Mouse (Mus musculus) CH12F3 (cell line): Measurements from ENCODE around the gene Cttn.

ENCODE experiments used
- in situ Hi-C: fragments of 300-500 bp; cut with MboI; formaldehyde crosslinking; loops from 2 replicates; pipeline ENCODE4 v1.14.3; 2020; ENCODE audit warnings: low sequenced_read_pairs

Cttn gene

DNA sequence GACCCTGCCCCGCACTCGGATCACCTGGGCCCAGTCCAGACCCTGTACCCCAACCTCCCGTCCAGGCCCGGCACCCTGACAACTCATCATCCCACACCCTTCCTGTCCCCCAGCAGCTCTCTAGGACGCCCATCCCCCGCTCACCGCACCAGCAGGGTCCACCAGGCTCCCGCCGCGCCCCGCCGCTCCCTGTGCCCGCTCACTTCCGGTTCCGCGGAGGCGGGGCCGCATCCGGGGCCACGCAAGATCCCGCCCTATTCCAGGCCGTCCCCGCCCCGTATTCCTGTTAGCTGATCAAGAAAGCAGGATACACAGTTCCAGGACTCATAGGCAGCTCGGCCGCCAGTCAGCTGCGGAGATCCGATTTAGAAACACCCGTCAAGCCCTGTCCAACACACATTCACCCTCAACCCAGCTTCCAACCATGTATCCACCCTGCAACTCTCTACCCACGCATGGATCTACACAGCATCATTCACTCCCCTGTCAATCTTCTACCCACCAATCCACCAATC lies at the start of gene Cttn:
Cttn (minus strand) TSS at position 465 of the 515 bp plus-strand sequence.
- in situ Hi-C loops: no loop called here

- in situ Hi-C loops: no loop called here
These were observed 49.0 kb upstream of the Cttn start for GRCm38 (mm10) chr7:144519852-144520251.

DNA sequence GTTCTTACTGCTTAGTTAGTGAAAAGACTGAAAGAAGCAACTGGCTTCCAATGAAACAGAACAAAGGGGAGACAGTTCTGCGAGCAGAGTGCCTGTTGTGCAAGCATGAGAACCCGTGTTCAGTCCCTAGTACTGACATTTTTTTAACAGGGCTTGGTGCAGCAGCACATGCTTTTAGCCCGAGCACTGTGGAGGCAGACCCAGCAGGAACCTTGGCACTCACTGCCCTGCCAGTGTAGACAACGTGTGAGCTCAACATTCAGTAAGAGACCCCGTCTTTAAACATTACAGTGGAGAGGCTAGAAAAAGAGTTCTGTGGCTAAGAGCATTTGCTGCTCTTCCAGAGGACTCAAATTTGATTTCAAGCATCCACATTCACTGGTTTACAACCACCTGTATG lies 45.9 kb upstream of the Cttn start:
- in situ Hi-C loops: no loop called here

DNA sequence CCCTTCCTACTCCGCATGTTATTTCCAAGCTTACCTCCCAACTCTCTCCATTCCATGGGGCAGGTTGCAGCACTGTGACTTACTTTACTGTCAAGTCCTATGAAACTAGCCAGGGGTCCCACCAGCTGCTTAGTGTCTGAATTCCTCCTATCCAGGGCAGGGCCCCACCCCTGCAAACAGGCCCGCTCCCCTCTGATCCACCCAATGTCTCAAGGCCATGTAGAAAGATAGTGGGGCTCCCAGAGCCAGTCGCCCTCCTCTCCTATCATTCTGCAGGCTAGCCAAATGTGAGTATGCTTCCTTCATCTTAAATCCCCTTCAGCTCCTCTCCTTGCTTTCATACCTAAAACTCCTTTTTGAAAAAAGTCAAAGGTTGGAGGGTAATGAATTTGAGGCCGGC lies 38.3 kb upstream of the Cttn start:
- in situ Hi-C loops: no loop called here

DNA sequence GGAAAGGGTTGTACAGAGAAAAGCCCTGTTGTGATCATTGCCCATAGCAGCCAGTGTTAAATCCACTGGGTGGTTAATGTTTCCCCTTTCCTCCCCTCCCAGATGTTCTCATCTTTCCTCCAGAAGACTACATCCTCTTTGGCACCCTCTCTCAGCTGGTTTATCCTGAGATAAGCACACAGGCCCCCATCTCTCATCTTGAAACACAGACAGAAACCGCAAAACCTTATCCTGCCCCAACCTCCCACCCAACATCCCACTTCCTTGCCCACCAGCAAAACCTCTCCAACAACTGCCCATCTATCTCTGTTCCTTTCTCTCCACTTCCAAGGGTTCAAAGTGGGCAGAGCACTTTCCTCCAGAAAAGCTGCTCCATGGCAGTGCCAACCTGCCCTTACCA lies 36.0 kb upstream of the Cttn start:
- in situ Hi-C loops: no loop called here

DNA sequence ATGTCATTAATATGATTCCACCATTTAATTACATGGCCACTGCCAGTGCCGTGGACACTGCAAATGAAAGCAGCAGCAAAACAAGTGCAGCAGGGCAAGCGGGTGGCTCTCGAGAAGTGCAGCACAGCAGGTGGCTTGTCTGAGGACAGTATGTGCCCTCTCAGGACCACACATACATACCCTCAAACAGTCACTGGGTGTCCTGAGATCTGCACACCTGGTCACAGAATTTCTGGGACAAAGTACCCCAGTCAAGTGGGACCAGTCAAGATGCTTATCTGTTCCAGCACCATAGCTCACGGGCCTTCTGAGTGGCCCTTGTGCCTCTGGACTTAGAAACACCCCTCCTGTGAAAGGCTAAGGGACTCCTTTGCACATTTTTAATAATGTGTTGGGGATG lies 33.1 kb upstream of the Cttn start:
- in situ Hi-C loops: no loop called here

DNA sequence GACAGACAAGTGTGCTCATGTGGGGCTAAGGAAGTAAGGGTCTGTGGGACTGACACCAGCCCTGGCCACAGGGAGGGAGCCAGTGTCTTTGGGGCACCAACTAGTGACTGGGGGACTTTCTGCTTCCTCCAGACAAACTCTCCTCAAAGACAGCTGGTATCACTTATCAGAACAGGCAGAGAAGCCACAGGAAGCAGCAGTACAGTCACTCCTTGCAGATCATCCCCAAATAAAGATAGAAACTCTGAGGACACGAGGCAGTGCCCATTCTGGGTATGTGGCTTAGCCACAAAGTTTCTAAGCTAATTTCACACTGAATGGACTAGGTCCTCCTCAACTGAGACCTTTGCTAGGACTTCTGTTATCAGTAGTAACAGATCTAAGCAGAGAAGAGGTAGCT lies 22.1 kb upstream of the Cttn start:
- in situ Hi-C loops: no loop called here

GRCm38 (mm10) chr7:144490201-144490873 lies 19.5 kb upstream of the Cttn start:
- in situ Hi-C loops: no loop called here

- in situ Hi-C loops: no loop called here
These were observed 18.4 kb upstream of the Cttn start for GRCm38 (mm10) chr7:144489067-144489774.

- in situ Hi-C loops: no loop called here
These were observed 9.5 kb upstream of the Cttn start for GRCm38 (mm10) chr7:144480314-144480713.

DNA sequence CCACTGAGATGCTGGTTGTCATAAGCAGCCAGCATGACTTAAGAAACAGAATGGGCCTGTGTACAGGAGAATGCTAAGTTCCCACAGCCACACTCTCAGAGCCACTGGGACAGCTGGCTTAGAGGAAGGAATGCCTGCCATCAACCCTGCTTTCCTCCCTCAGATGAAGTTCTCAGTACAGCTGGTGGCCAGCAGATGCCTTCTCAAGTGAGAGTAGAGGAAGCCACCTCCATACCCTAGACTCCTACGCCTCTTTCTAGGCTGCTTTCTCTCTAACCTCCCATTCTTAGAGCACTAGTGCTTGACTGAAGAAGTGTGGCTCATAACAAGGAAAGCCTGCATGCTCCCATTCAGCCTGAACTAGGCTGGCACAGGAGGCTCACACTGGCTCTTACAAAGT lies 8.8 kb upstream of the Cttn start:
- in situ Hi-C loops: no loop called here

GRCm38 (mm10) chr7:144475741-144476140 lies 4.9 kb upstream of the Cttn start:
- in situ Hi-C loops: no loop called here

DNA sequence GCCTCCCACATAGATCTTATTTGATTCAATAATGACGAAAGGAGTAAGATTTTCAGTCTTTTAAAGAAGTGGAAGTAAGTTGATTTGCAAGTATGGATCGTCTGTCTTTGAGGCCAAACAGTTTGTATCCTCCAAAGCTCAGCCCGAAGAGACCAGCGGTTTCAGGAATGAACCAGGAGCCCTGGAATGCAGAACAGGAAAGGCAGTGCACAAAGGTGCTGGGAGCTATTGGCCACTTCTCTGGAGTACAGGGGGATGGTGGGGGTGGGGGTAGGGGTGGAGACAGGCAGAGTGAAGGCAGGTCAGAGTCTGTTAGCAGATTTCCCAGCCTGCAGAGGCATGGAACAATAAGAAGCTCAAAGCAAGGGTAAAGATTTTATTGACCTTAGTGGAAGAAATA lies 2.7 kb upstream of the Cttn start:
- in situ Hi-C loops: no loop called here

DNA sequence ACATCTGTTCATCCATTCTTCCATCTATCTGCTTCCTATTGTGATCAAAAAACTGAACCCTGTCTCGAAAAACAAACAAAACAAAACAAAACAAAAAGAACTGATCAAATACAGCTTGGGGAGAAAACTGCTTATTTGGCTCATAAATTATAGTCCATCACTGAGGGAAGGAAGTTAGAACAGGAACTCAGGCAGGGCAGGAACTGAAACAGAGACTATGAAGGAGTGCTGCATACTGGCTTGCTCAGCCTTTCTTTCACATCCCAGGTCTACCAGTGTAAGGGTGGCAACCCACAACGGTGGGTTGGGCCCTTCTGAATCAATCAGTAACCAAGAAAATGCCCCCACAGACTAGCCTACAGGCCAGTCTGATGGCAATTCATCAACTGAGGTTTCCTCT lies 294 bp upstream of the Cttn start:
- in situ Hi-C loops: no loop called here

DNA sequence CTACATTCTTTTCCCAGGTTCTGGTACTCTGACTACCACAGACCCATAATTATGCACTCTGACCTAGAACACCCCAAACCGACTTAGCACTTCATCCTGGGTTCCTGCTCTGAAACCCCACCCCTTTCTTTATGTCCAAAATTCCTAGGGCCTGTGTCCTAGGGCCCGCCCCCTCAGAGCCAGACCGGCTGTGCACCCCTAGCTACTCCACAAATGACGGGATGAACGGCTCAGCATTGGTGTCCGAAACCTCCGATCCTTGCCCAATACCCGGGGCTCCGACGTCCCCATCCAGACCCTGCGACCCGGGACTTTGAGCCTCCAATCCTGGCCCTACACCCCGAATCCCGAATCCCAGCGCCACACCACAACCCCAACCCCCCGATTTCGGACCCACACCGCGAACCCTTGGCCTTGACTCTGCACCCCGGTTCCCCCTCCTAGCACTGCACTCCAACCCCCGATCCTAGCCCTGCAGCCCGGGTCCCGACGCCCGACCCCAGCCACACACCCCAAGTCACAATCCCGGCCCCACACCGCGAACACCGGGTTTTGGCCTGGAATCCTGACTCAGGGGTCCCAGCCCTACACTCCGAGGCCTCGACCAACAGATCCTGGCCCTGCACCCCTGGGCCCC lies 783 bp downstream of the Cttn start:
- in situ Hi-C loops: no loop called here

GRCm38 (mm10) chr7:144469181-144469641 lies 1.6 kb downstream of the Cttn start:
- in situ Hi-C loops: no loop called here

DNA sequence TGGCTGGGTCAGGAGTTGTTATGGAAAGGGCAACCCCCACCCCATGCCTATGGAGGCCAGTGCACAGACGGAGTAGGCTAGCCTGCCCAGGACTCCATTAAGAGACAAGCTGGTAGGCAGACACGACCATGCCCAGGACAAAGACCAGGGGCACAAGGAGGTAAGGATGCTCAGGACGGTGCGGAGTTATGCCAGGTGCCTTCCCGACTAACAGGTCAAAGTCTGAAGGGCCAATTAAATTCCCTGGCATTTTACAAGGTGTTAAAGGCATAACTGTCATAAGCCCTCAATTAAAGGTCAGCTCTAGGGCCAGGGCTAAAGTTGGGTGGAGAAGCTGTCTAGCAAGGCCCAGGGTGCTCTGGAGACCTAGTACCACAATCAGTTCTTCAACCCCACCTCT lies 2.1 kb downstream of the Cttn start:
- in situ Hi-C loops: no loop called here

DNA sequence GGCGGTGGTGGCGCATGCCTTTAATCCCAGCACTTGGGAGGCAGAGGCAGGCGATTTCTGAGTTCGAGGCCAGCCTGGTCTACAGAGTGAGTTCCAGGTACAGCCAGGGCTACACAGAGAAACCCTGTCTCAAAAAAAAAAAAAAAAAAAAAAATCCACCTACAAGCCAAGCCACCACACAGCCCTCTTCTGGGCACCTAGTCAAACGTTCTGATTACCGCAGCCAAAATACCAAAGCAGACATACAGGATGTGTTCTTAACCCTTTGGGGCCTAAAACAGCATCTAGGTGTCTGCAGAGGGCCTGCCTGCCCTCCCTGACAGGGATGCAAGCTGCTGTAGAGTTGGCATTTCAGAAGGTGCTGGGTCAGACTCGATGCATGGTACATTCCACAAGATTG lies 8.2 kb downstream of the Cttn start:
- in situ Hi-C loops: no loop called here

DNA sequence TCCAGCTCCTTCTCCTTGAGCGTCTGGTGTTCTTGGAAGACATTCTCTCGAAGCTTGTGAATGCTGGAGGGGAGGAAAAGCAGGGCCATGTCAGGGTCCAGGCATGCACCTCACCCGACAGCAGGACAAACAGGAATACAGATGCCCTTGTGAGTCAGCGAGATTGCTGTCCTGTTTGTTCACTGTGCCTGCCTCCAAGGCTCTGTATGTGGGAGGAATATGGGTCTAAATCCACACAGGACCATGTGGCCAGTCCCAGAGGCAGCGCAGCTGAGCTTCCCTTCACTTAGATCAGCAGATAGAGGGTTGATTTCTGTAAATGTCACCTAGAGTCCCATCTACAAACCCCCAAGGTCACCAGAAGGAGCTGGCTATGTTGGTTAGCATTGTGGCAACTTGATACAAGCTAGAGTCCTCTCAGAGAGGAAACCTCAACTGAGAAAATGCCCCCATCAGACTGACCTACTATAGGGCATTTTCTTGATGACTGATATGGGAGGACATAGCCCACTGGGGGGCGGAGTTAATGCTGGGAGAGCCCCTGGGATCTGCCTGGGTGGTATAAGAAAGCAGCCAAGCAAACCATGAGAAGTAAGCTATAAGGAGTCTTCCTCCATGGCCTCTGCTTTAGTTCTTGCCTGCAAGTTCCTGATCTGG lies 9.4 kb downstream of the Cttn start:
- in situ Hi-C loops: no loop called here

DNA sequence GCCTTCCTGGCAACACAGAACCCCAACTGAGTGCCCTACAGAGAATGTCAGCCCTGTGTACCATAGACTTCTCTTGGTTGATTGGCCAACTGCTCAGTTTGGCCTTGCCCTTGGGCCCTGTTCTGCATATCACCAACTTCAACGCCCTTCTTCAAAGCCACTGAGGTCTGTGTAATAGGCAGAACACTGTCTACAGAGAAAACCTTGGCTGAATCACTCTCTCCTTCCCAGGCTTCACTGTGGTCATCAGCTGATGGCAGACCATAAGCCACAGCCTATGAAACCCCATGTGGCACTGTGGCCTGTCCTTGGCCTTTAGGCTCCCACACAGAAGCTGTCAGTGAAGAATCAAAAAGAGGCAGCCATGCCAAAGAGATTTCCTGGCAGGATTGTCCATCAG lies 11.9 kb downstream of the Cttn start:
- in situ Hi-C loops: no loop called here

DNA sequence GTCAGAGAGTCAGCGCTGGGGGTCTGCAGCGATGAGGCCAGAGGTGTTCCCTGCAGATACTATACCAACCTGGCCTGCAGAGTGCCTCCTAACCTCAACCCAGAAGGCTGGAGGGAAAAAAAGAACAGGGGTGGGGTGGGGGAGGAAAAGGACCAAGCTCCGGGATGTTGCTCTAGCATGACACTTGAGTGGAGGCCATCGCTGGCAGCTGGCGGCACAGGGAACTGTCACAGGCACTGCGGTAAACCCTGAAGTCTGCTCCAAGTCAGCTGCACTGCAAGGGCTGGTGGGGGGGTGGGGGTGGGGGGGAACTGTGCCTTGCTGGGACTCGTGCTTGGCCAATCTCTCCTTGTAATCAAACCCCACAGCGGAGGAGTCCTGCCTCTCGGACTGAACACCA lies 20.1 kb downstream of the Cttn start:
- in situ Hi-C loops: no loop called here
